Mouse (Mus musculus) neural tube, embryonic 12.5 days (tissue): ENCODE results near the gene Olfr1124. TPM values are rescaled to one million over a fixed set of nuclear protein-coding genes. Genes with fewer than 3 reads are reported as not detected.
"Not testable (repeated sequence)": the region's sequence is repeated elsewhere in the genome, so short reads cannot be mapped to it uniquely, and the experiment has no call there.

Source experiments
- ATAC-seq: fragments of 200-750 bp; cut with Nextera tagmentation; 2 replicates; pipeline ENCODE4 v1.8.0; 2017; ENCODE audit warnings: low read depth, mild to moderate bottlenecking, moderate TSS enrichment, moderate library complexity; ENCODE audit not compliant: low FRiP score
- H3K27ac ChIP-seq: fragments of 300-500 bp; sonication (generic); 2 replicates; pipeline ENCODE4 v1.5.1; 2016
- H3K27me3 ChIP-seq: fragments of 300-500 bp; sonication (generic); replicated peaks from 2 replicates; pipeline ENCODE4 v1.6.1; 2016; ENCODE audit warnings: mild to moderate bottlenecking
- H3K36me3 ChIP-seq: fragments of 300-500 bp; sonication (generic); 2 replicates; pipeline ENCODE4 v1.6.1; 2016; ENCODE audit warnings: mild to moderate bottlenecking
- H3K4me1 ChIP-seq: fragments of 300-500 bp; sonication (generic); 2 replicates; pipeline ENCODE4 v1.6.1; 2016
- H3K4me2 ChIP-seq: fragments of 300-500 bp; sonication (generic); replicated peaks from 2 replicates; pipeline ENCODE4 v1.6.1; 2016; ENCODE audit warnings: mild to moderate bottlenecking
- H3K4me3 ChIP-seq: fragments of 300-500 bp; sonication (generic); 2 replicates; pipeline ENCODE4 v1.5.1; 2016
- H3K9ac ChIP-seq: fragments of 300-500 bp; sonication (generic); 2 replicates; pipeline ENCODE4 v1.6.1; 2016; ENCODE audit warnings: mild to moderate bottlenecking
- H3K9me3 ChIP-seq: fragments of 300-500 bp; sonication (generic); 2 replicates; pipeline ENCODE4 v1.6.1; 2016; ENCODE audit warnings: mild to moderate bottlenecking
- WGBS: fragments of 180-500 bp; shearing (Covaris S2); methylation state at CpG from one replicate; pipeline ENCODE4 v1.1.7; 2016; 5-methylcytosine and 5-hydroxymethylcytosine counted together
- polyA plus RNA-seq: library from polyadenylated mRNA; unstranded; fragments of >200 nt; fragmentation: Nextera tagmentation; extraction: Ambion mirVana; gene quantifications from 2 replicates; pipeline ENCODE4 v1.2.1, GENCODE M21; 2016

The Olfr1124 gene
- polyA plus RNA-seq: 0.13 TPM in 2 replicates

- WGBS: 92% methylated on average over 1 of the region's 1 CpGs
- no peak for ATAC-seq
- Histone ChIP-seq H3K4me2 (no peak within 1 kb of the TSS), H3K27ac (no peak within 1 kb of the TSS), H3K9ac (no peak within 1 kb of the TSS), H3K9me3 (no peaks in the 10 kb centered on the region), H3K4me1 (no peaks in the 10 kb centered on the region), H3K36me3 (no peaks in the 10 kb centered on the region), H3K27me3 (no peaks in the 10 kb centered on the region), H3K4me3 (no peak within 1 kb of the TSS)
Measured at GRCm38 (mm10) chr2:87429975-87430374, at the start of gene Olfr1124. Gene Olfr1124 (plus strand): TSS chr2:87430275.

DNA sequence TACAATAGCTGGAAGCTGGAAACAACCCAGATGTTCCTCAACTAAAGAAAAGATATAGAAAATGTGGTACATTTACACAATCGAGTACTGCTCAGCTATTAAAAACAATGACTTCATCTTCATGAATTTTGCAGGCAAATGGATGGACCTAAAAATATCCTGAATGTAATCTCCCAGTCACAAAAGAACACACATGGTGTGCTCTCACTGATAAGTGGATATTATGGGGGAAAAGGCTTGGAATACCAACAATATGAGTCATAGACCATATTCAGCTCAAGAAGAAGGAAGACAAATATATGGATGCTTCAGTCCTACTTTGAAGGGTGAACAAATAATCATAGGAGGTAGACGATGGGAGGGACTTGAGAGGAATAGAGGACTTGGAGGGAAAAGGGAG lies 46.1 kb upstream of the Olfr1124 start:
- Histone ChIP-seq H3K9ac (no peak overlapping the region), H3K27me3 (no peaks in the 10 kb centered on the region), H3K9me3 (no peaks in the 10 kb centered on the region), H3K4me3 (no peak overlapping the region), H3K27ac (no peak overlapping the region), H3K4me2 (no peak overlapping the region), H3K4me1 (no peaks in the 10 kb centered on the region), H3K36me3 (no peaks in the 10 kb centered on the region)
- WGBS: 80% methylated on average over 2 of the region's 2 CpGs
- no peak for ATAC-seq

DNA sequence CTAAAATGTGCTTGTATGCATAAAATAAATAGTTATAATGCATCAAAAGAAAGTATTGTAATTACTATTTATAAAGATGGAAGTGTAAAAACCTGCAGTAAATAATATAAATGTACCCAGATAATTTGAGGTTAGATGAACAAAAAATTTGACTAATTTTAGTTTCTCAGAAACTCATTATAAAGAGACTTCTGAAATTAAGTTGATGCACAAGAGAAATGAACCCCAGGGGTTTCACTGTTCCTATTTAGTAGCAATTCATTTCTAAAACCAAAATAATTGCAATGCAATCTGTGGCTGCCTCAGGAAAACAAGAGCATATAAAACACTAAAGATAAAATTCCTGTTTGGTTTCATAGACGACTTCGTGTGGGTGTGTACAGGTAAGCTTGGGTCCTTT lies 44.5 kb upstream of the Olfr1124 start, which contains the start of gene Olfr1122:
Olfr1122 (plus strand) TSS at position 301 of the 400 bp plus-strand sequence.
- WGBS: 88% methylated on average over 2 of the region's 2 CpGs
- H3K4me3 ChIP-seq: no peak within 1 kb of the TSS
- H3K4me1 ChIP-seq: no peaks in the 10 kb centered on the region
- ATAC-seq: no peak
- H3K9me3 ChIP-seq: no peaks in the 10 kb centered on the region
- no peak within 1 kb of the TSS for H3K27ac ChIP-seq
- H3K4me2 ChIP-seq: no peak within 1 kb of the TSS
- no peaks in the 10 kb centered on the region for H3K27me3 ChIP-seq
- no peaks in the 10 kb centered on the region for H3K36me3 ChIP-seq
- H3K9ac ChIP-seq: no peak within 1 kb of the TSS

GRCm38 (mm10) chr2:87393605-87394004 lies 36.5 kb upstream of the Olfr1124 start:
- not testable (repeated sequence) for H3K27ac ChIP-seq, H3K27me3 ChIP-seq, H3K36me3 ChIP-seq, H3K9me3 ChIP-seq, ATAC-seq, H3K9ac ChIP-seq, H3K4me2 ChIP-seq, H3K4me1 ChIP-seq, H3K4me3 ChIP-seq
- WGBS: 91% methylated on average over 5 of the region's 5 CpGs

DNA sequence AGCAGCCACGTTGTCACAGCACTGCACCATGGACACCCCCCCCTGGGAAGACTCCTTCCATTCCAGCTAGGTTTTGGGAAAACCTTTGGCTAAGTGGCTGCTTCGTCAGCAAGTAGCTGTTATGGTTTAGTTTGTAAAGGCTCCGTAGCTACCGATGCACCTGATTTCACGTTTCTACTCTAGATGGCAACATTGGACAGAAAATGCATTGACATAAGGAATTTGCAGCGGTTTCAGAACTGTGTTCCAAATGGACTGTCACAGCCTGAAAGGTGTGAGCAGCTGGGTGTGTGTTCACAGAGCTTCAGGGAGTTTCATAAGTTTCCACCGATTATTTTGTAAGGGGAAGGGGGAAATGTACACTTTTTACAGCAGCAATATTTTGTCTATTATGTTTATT lies 35.4 kb upstream of the Olfr1124 start:
- not testable (repeated sequence) for H3K27me3 ChIP-seq, H3K9me3 ChIP-seq, H3K4me1 ChIP-seq, H3K27ac ChIP-seq, ATAC-seq, H3K4me2 ChIP-seq, H3K36me3 ChIP-seq, H3K4me3 ChIP-seq, H3K9ac ChIP-seq
- WGBS: 83% methylated on average over 7 of the region's 7 CpGs

DNA sequence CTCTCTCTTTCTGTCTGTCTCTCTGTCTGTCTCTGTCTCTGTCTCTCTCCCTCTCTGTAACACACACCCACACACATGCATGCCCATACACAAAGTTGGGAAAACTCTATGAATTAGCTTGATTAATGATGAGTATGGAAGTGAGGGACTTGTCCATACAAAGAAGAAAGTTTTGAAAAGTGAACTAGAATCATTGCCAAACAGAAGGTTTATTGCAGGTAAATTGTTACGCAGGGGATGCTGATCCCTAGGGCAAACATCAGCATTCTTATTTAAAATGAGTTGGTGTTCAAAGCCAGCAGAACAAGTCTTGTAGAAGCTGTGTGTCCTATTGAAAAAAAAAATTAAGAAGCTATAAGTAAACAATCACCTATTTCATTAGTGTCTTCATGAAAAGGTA lies 13.7 kb upstream of the Olfr1124 start, which contains the start of gene Olfr1123:
Olfr1123 (plus strand) TSS at position 301 of the 400 bp plus-strand sequence.
- no peaks in the 10 kb centered on the region for H3K36me3 ChIP-seq
- no peak within 1 kb of the TSS for H3K4me2 ChIP-seq
- WGBS: 97% methylated on average over 1 of the region's 1 CpGs
- H3K9me3 ChIP-seq: no peaks in the 10 kb centered on the region
- no peak within 1 kb of the TSS for H3K9ac ChIP-seq
- no peaks in the 10 kb centered on the region for H3K4me1 ChIP-seq
- ATAC-seq: no peak
- no peaks in the 10 kb centered on the region for H3K27me3 ChIP-seq
- no peak within 1 kb of the TSS for H3K4me3 ChIP-seq
- H3K27ac ChIP-seq: no peak within 1 kb of the TSS

GRCm38 (mm10) chr2:87437731-87438130 lies 7.7 kb downstream of the Olfr1124 start:
- ATAC-seq: no peak
- Histone ChIP-seq H3K4me3 (no peak overlapping the region), H3K4me1 (no peaks in the 10 kb centered on the region), H3K9me3 (no peaks in the 10 kb centered on the region), H3K36me3 (no peaks in the 10 kb centered on the region), H3K9ac (no peak overlapping the region), H3K27me3 (no peaks in the 10 kb centered on the region), H3K4me2 (no peak overlapping the region), H3K27ac (no peak overlapping the region)
- WGBS: 90% methylated on average over 16 of the region's 16 CpGs

GRCm38 (mm10) chr2:87453662-87454061 lies 23.6 kb downstream of the Olfr1124 start, which contains the start of gene Olfr1126:
Gene Olfr1126 (plus strand): TSS chr2:87453962.
- Histone ChIP-seq H3K36me3 (no peaks in the 10 kb centered on the region), H3K9me3 (no peaks in the 10 kb centered on the region), H3K9ac (no peak within 1 kb of the TSS), H3K27ac (no peak within 1 kb of the TSS), H3K27me3 (no peaks in the 10 kb centered on the region), H3K4me2 (no peak within 1 kb of the TSS), H3K4me3 (no peak within 1 kb of the TSS), H3K4me1 (no peaks in the 10 kb centered on the region)
- ATAC-seq: no peak

- Histone ChIP-seq H3K9me3 (no peaks in the 10 kb centered on the region), H3K27me3 (no peaks in the 10 kb centered on the region), H3K9ac (no peak overlapping the region), H3K36me3 (no peaks in the 10 kb centered on the region), H3K4me1 (no peaks in the 10 kb centered on the region), H3K4me3 (no peak overlapping the region), H3K27ac (no peak overlapping the region), H3K4me2 (no peak overlapping the region)
- ATAC-seq: no peak
- WGBS: 92% methylated on average over 4 of the region's 4 CpGs
Measured at GRCm38 (mm10) chr2:87461769-87462168, 31.7 kb downstream of the Olfr1124 start.

- H3K9me3 ChIP-seq: no peaks in the 10 kb centered on the region
- ATAC-seq: no peak
Measured at GRCm38 (mm10) chr2:87480207-87480606, 50.1 kb downstream of the Olfr1124 start.

DNA sequence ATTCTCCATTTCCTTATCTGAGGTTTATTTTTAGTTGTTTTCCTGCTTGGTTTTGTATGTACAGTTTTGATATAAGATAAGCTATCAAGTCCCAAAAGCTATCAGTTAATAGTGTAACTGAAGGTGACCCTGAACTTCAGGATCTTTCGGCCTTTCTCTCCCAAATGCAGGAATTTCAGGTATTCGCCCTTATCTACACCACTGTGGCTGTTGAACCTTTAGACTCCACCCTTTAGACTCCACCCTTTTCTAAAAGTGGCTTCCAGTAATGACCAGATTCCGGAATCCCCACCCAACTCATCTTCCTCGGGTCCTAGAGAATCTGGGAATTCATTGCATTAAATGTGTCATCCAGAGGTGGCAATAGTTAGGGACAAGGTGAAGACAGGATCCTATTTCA lies 51.1 kb downstream of the Olfr1124 start:
- Histone ChIP-seq H3K27ac (no peak overlapping the region), H3K9ac (no peak overlapping the region), H3K4me2 (no peak overlapping the region), H3K4me1 (no peaks in the 10 kb centered on the region), H3K9me3 (no peaks in the 10 kb centered on the region), H3K27me3 (no peaks in the 10 kb centered on the region), H3K4me3 (no peak overlapping the region), H3K36me3 (no peaks in the 10 kb centered on the region)
- 87% methylated on average over 4 of the region's 4 CpGs for WGBS
- no peak for ATAC-seq

More at GRCm38 (mm10) chr2:87480207-87480606, 50.1 kb downstream of the Olfr1124 start:
- Histone ChIP-seq H3K9ac (no peak overlapping the region), H3K27ac (no peak overlapping the region), H3K4me3 (no peak overlapping the region), H3K36me3 (no peaks in the 10 kb centered on the region), H3K4me2 (no peak overlapping the region), H3K27me3 (no peaks in the 10 kb centered on the region), H3K4me1 (no peaks in the 10 kb centered on the region)

DNA sequence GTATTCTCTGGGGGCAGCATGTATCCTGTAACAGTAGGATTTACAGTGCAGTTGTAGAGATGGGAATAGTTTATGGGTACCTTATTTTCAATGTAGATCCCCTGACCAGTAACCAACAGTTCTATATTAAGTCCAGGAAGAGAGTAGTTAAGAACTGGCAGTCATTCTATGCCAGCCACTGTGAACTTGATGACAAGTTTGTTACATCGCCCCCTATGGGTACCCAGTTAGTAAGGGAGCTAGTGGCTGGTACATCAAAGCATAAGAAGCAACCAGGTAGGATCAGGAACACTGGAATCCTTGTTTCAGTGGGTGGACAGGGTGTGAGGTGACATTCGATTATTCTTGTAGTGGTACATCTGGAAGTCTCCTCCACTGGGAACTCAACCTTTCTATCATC lies 52.2 kb downstream of the Olfr1124 start:
- WGBS: 75% methylated on average over 2 of the region's 2 CpGs
- H3K4me3 ChIP-seq: no peak overlapping the region
- ATAC-seq: no peak
- no peaks in the 10 kb centered on the region for H3K4me1 ChIP-seq
- no peaks in the 10 kb centered on the region for H3K27me3 ChIP-seq
- no peaks in the 10 kb centered on the region for H3K9me3 ChIP-seq
- H3K36me3 ChIP-seq: no peaks in the 10 kb centered on the region
- no peak overlapping the region for H3K4me2 ChIP-seq
- no peak overlapping the region for H3K27ac ChIP-seq
- H3K9ac ChIP-seq: no peak overlapping the region
